In genomic region chr7:128033616-128034015, GRCm38 (mm10) we compare ENCODE assay signal across 24 mouse cellular contexts. TPM values are rescaled to one million over a fixed set of nuclear protein-coding genes. Genes with fewer than 3 reads are reported as not detected.
DNase-seq lines count a peak whose midpoint lies in the region; ATAC-seq and TF ChIP-seq lines count a peak whose summit lies in the region.
"Had no signal": no experiment of that assay in that cellular context is flagged by ENCODE, and none has a peak within 500 bp of the region (broad histone marks: within the 10 kb centered on the region; RNA-seq: fewer than 3 reads in every experiment).

No protein-coding gene starts in this region.

- no peak for TF ChIP-seq CTCF in intestine, postnatal 0 days (IDR thresholded peaks at IDR 0.05; ENCODE audit: low read depth)

- no peaks in the 10 kb centered on the region for H3K9me3 ChIP-seq in intestine, embryonic 16.5 days (ENCODE audit: control insufficient read depth, low read length)
- H3K9me3 ChIP-seq in intestine, embryonic 15.5 days, result no peaks in the 10 kb centered on the region
- H3K9me3 ChIP-seq in intestine, postnatal 0 days (ENCODE audit: control insufficient read depth), result no peaks in the 10 kb centered on the region
- H3K9me3 ChIP-seq: embryonic facial prominence, embryonic 10.5 days; embryonic facial prominence, embryonic 12.5 days; forebrain, embryonic 13.5 days; forebrain, embryonic 15.5 days had no signal

- H3K27me3 ChIP-seq in intestine, embryonic 16.5 days (replicated peaks; ENCODE audit: control insufficient read depth, insufficient read depth, low read length), result no peaks in the 10 kb centered on the region
- no peaks in the 10 kb centered on the region for H3K27me3 ChIP-seq in intestine, embryonic 15.5 days (replicated peaks)
- H3K27me3 ChIP-seq in intestine, postnatal 0 days (replicated peaks; ENCODE audit: control insufficient read depth, insufficient read depth, low read length), result no peaks in the 10 kb centered on the region
- H3K27me3 ChIP-seq: embryonic facial prominence, embryonic 12.5 days; forebrain, embryonic 13.5 days; forebrain, embryonic 15.5 days; Patski had no signal

- 84% methylated on average over 4 of the region's 4 CpGs for WGBS in intestine, embryonic 16.5 days
- 84% methylated on average over 4 of the region's 4 CpGs for WGBS in intestine, embryonic 15.5 days
- 72% methylated on average over 4 of the region's 4 CpGs for WGBS in intestine, postnatal 0 days

- DNase-seq in 416B (ENCODE audit: low read depth), result peak; percentile 53
- no peak for DNase-seq in spleen, postnatal 36 days (ENCODE audit: low spot score in 2 of 2)
- no peak for DNase-seq in layer of hippocampus, adult 9-10 months (ENCODE audit: low spot score)
- DNase-seq: adrenal gland, adult 8-10 months; adrenal gland, postnatal 14 days; adrenal gland, postnatal 36 days; cerebellum, adult 11-12 months; cerebellum, adult 2 months; cerebellum, adult 9-10 months; cerebellum, postnatal 10 days; cerebellum, postnatal 25 days; forebrain, postnatal 0 days had no signal

- H3K4me2 ChIP-seq in intestine, embryonic 16.5 days (ENCODE audit: low read depth, low read length), result no peak overlapping the region
- no peak overlapping the region for H3K4me2 ChIP-seq in intestine, embryonic 15.5 days (replicated peaks)
- H3K4me2 ChIP-seq in intestine, postnatal 0 days (replicated peaks; ENCODE audit: low read depth), result no peak overlapping the region
- H3K4me2 ChIP-seq: embryonic facial prominence, embryonic 12.5 days; forebrain, embryonic 13.5 days; forebrain, embryonic 15.5 days had no signal

- ATAC-seq in intestine, embryonic 16.5 days, result no peak
- no peak for ATAC-seq in intestine, embryonic 15.5 days
- ATAC-seq in intestine, postnatal 0 days, result no peak
- ATAC-seq: activated CD4-positive, CD25-positive, alpha-beta regulatory T cell, adult 4 months; forebrain, embryonic 13.5 days; forebrain, embryonic 15.5 days; forebrain, postnatal 0 days; Patski had no signal

- H3K4me1 ChIP-seq in intestine, embryonic 16.5 days (ENCODE audit: control insufficient read depth, insufficient read depth, low read length), result no peaks in the 10 kb centered on the region
- no peaks in the 10 kb centered on the region for H3K4me1 ChIP-seq in intestine, embryonic 15.5 days (replicated peaks)
- no peaks in the 10 kb centered on the region for H3K4me1 ChIP-seq in intestine, postnatal 0 days (replicated peaks; ENCODE audit: control insufficient read depth, insufficient read depth, low read length)
- H3K4me1 ChIP-seq: embryonic facial prominence, embryonic 10.5 days; embryonic facial prominence, embryonic 12.5 days; forebrain, embryonic 13.5 days; forebrain, embryonic 15.5 days had no signal

- H3K9ac ChIP-seq in intestine, embryonic 16.5 days (ENCODE audit: low read depth, low read length), result no peak overlapping the region
- no peak overlapping the region for H3K9ac ChIP-seq in intestine, embryonic 15.5 days
- H3K9ac ChIP-seq in intestine, postnatal 0 days (ENCODE audit: low read depth, low read length), result no peak overlapping the region
- H3K9ac ChIP-seq: embryonic facial prominence, embryonic 12.5 days; forebrain, embryonic 13.5 days; forebrain, embryonic 15.5 days; forebrain, postnatal 0 days had no signal

- H3K36me3 ChIP-seq in intestine, embryonic 16.5 days (ENCODE audit: control insufficient read depth, insufficient read depth, low read length), result no peaks in the 10 kb centered on the region
- no peaks in the 10 kb centered on the region for H3K36me3 ChIP-seq in intestine, embryonic 15.5 days
- H3K36me3 ChIP-seq in intestine, postnatal 0 days (ENCODE audit: control insufficient read depth, insufficient read depth), result no peaks in the 10 kb centered on the region
- H3K36me3 ChIP-seq: embryonic facial prominence, embryonic 10.5 days; embryonic facial prominence, embryonic 12.5 days; forebrain, embryonic 15.5 days had no signal

- H3K4me3 ChIP-seq in intestine, embryonic 16.5 days (ENCODE audit: low read length), result no peak overlapping the region
- H3K4me3 ChIP-seq in intestine, embryonic 15.5 days (replicated peaks), result no peak overlapping the region
- H3K4me3 ChIP-seq in intestine, postnatal 0 days (ENCODE audit: low read depth, low read length), result no peak overlapping the region
- H3K4me3 ChIP-seq: embryonic facial prominence, embryonic 10.5 days; embryonic facial prominence, embryonic 12.5 days; forebrain, embryonic 13.5 days; forebrain, embryonic 15.5 days had no signal

- peak overlapping the region; percentile 88 for H3K27ac ChIP-seq in intestine, embryonic 16.5 days (ENCODE audit: low read length)
- H3K27ac ChIP-seq in intestine, embryonic 15.5 days, result no peak overlapping the region
- peak overlapping the region; percentile 63 for H3K27ac ChIP-seq in intestine, postnatal 0 days (ENCODE audit: low read depth, low read length)
- H3K27ac ChIP-seq: embryonic facial prominence, embryonic 10.5 days; embryonic facial prominence, embryonic 12.5 days; forebrain, embryonic 13.5 days; forebrain, embryonic 15.5 days had no signal

RNA-seq across cellular contexts. Expression of gene Itgam, which starts 28.8 kb away (rescaled TPM):
- 2.4 and 2.5 TPM in 2 replicates for polyA plus RNA-seq in intestine, embryonic 16.5 days (2015; fragmentation: Nextera tagmentation; extraction: Ambion mirVana)
- polyA plus RNA-seq in intestine, embryonic 15.5 days (2015; fragmentation: Nextera tagmentation; extraction: Ambion mirVana), result 2.1 TPM in 2 replicates
- 0.70 and 0.88 TPM in 2 replicates for polyA plus RNA-seq in intestine, postnatal 0 days (2015; fragmentation: Nextera tagmentation; extraction: Ambion mirVana)
- polyA plus RNA-seq: C2C12, Patski had no signal

RNA-seq across cellular contexts. Expression of gene Gm49368, which starts 28.9 kb away (rescaled TPM):
- polyA plus RNA-seq in intestine, embryonic 16.5 days (2015; fragmentation: Nextera tagmentation; extraction: Ambion mirVana), result not detected in 2 replicates
- polyA plus RNA-seq in intestine, embryonic 15.5 days (2015; fragmentation: Nextera tagmentation; extraction: Ambion mirVana), result not detected in 2 replicates
- not detected in 2 replicates for polyA plus RNA-seq in intestine, postnatal 0 days (2015; fragmentation: Nextera tagmentation; extraction: Ambion mirVana)
- polyA plus RNA-seq: C2C12; cerebellum, adult 2 months; embryonic facial prominence, embryonic 10.5 days; embryonic facial prominence, embryonic 12.5 days; embryonic facial prominence, embryonic 14.5 days; forebrain, embryonic 11.5 days; forebrain, embryonic 13.5 days; forebrain, embryonic 15.5 days; forebrain, postnatal 0 days; Patski had no signal

RNA-seq across cellular contexts. Expression of gene Trim72, which starts 29.9 kb away (rescaled TPM):
- polyA plus RNA-seq in intestine, embryonic 16.5 days (2015; fragmentation: Nextera tagmentation; extraction: Ambion mirVana), result 0.38 and 0.60 TPM in 2 replicates
- polyA plus RNA-seq in intestine, embryonic 15.5 days (2015; fragmentation: Nextera tagmentation; extraction: Ambion mirVana), result 0.19 and 0.53 TPM in 2 replicates
- polyA plus RNA-seq in intestine, postnatal 0 days (2015; fragmentation: Nextera tagmentation; extraction: Ambion mirVana), result 0.29 and 0.47 TPM in 2 replicates
- polyA plus RNA-seq: embryonic facial prominence, embryonic 10.5 days; forebrain, embryonic 11.5 days; forebrain, embryonic 13.5 days; forebrain, embryonic 15.5 days; forebrain, postnatal 0 days had no signal

RNA-seq across cellular contexts. Expression of gene Pycard, which starts 39.9 kb away (rescaled TPM):
- polyA plus RNA-seq in intestine, embryonic 16.5 days (2015; fragmentation: Nextera tagmentation; extraction: Ambion mirVana), result 623 and 626 TPM in 2 replicates
- 418 and 480 TPM in 2 replicates for polyA plus RNA-seq in intestine, embryonic 15.5 days (2015; fragmentation: Nextera tagmentation; extraction: Ambion mirVana)
- 537 and 545 TPM in 2 replicates for polyA plus RNA-seq in intestine, postnatal 0 days (2015; fragmentation: Nextera tagmentation; extraction: Ambion mirVana)
